Mouse (Mus musculus): ENCODE results near the gene Bank1. TPM values are rescaled to one million over a fixed set of nuclear protein-coding genes. Genes with fewer than 3 reads are reported as not detected.

The Bank1 gene
- 2.4 and 3.5 TPM in 2 replicates for polyA plus RNA-seq (2012; ENCODE audit: low replicate concordance)

DNA sequence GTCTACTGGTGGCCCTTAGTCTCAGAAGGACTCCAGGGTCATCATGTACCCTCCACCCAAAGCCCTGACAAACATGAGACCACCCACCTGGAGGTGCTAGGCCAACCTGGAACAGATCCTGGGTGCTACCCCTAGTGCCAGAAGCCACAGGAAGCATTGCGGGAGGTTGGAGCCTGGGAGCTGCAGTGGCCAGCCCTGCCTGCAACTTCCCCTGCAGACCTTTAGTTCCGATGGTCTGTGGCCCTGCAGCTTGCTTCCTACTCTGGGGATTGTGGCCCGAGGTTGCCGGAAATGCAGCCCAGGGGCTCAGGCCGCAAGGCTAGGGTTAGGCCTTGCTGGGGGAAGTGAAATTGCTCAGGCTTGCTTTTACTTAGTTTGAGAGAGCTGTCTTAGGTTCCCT is at the start of gene Bank1:
Bank1 (minus strand) TSS at position 284 of the 400 bp plus-strand sequence.

